Mouse (Mus musculus): ENCODE measurements around the gene Cnpy3. TPM values are rescaled to one million over a fixed set of nuclear protein-coding genes. Genes with fewer than 3 reads are reported as not detected.

Gene Cnpy3
- polyA plus RNA-seq, 1 experiment from 2014 or later: 39.7 TPM

DNA sequence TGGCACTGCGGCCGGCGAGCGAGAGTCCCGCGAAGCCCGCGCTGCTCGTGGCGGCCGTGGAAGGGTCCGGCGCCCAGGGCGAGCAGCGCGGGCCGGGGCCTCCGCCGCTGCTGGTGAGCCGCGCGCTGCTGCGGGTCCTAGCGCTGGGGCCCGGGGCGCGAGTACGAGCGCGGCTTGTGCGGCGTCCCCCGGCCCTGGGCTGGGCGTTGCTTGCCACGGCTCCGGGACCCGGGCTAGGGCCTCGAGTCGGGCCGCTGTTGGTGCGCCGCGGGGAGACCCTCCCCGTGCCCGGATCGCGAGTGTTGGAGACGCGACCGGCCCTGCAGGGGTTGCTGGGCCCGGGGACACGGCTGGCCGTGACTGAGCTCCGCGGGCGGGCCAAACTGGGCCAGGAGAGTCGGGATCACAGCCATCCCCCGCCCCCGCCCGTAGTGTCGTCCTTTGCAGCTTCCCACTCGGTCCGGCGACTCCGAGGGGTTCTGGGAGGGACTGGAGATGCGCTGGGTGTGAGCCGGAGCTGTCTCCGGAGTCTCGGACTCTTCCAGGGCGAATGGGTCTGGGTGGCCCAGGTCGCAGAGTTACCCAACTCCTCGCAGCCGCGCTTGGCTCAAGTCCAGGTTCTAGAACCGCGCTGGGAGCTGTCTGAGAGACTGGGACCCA, 40.3 kb downstream of the Cnpy3 start:
- H3K9ac ChIP-seq: peak overlapping the region; percentile 98
- peak; percentile 56 for ATAC-seq
- H3K27ac ChIP-seq: peak overlapping the region; percentile 80
- under 1% methylated on average over 63 of the region's 76 CpGs for WGBS (ENCODE audit: insufficient replicate concordance)
- H3K4me3 ChIP-seq: peak overlapping the region; percentile 100
- no peaks in the 10 kb centered on the region for H3K27me3 ChIP-seq (replicated peaks)
- H3K36me3 ChIP-seq: peaks cover 37% of the 10 kb centered on the region
- peak overlapping the region; percentile 97 for H3K4me2 ChIP-seq
- no peaks in the 10 kb centered on the region for H3K9me3 ChIP-seq (replicated peaks)
- peaks cover 28% of the 10 kb centered on the region for H3K4me1 ChIP-seq

GRCm38 (mm10) chr17:46710959-46711597, 40.9 kb downstream of the Cnpy3 start, which contains the start of gene Pex6:
Gene Pex6 (plus strand): TSS chr17:46711463.
- peaks cover 33% of the 10 kb centered on the region for H3K4me1 ChIP-seq
- peak within 1 kb of the TSS; percentile 100 for H3K4me3 ChIP-seq
- H3K9me3 ChIP-seq (replicated peaks): no peaks in the 10 kb centered on the region
- H3K27me3 ChIP-seq (replicated peaks): no peaks in the 10 kb centered on the region
- 6% methylated on average over 36 of the region's 36 CpGs for WGBS (ENCODE audit: insufficient replicate concordance)
- peak within 1 kb of the TSS; percentile 97 for H3K4me2 ChIP-seq
- ATAC-seq: peak; percentile 86
- H3K9ac ChIP-seq: peak within 1 kb of the TSS; percentile 98
- peaks cover 30% of the 10 kb centered on the region for H3K36me3 ChIP-seq
- peak within 1 kb of the TSS; percentile 80 for H3K27ac ChIP-seq

- Histone ChIP-seq H3K4me2 (peak overlapping the region; percentile 95), H3K36me3 (no peaks in the 10 kb centered on the region; the same call in 1 of the 2 replicates), H3K27me3 (replicated peaks) (no peaks in the 10 kb centered on the region), H3K4me3 (no peak overlapping the region), H3K9ac (no peak overlapping the region), H3K9me3 (replicated peaks) (no peaks in the 10 kb centered on the region), H3K4me1 (peaks cover 49% of the 10 kb centered on the region), H3K27ac (no peak overlapping the region)
- 85% methylated on average over 14 of the region's 14 CpGs for WGBS (ENCODE audit: insufficient replicate concordance)
- ATAC-seq: no peak
Observed at GRCm38 (mm10) chr17:46706375-46707089, 45.5 kb downstream of the Cnpy3 start.

GRCm38 (mm10) chr17:46704887-46705835, 46.9 kb downstream of the Cnpy3 start, which contains the start of gene Ppp2r5d:
Gene Ppp2r5d (minus strand): TSS chr17:46705111.
- Histone ChIP-seq H3K27me3 (replicated peaks) (no peaks in the 10 kb centered on the region), H3K36me3 (peaks cover 12% of the 10 kb centered on the region), H3K4me1 (peaks cover 52% of the 10 kb centered on the region), H3K27ac (peak within 1 kb of the TSS; percentile 89), H3K4me3 (peak within 1 kb of the TSS; percentile 88), H3K9ac (peak within 1 kb of the TSS; percentile 93), H3K4me2 (peak within 1 kb of the TSS; percentile 95), H3K9me3 (replicated peaks) (no peaks in the 10 kb centered on the region)
- peak; percentile 94 for ATAC-seq
- under 1% methylated on average over 48 of the region's 48 CpGs for WGBS (ENCODE audit: insufficient replicate concordance)

- Histone ChIP-seq H3K27ac (peak overlapping the region; percentile 89), H3K9me3 (replicated peaks) (no peaks in the 10 kb centered on the region), H3K4me1 (peaks cover 60% of the 10 kb centered on the region), H3K9ac (peak overlapping the region; percentile 93), H3K36me3 (peaks cover 19% of the 10 kb centered on the region), H3K4me3 (peak overlapping the region; percentile 88), H3K27me3 (replicated peaks) (no peaks in the 10 kb centered on the region), H3K4me2 (peak overlapping the region; percentile 95)
- peak; percentile 73 for ATAC-seq
- WGBS (ENCODE audit: insufficient replicate concordance): 4% methylated on average over 35 of the region's 41 CpGs
Observed at GRCm38 (mm10) chr17:46703971-46704886, 47.8 kb downstream of the Cnpy3 start.

DNA sequence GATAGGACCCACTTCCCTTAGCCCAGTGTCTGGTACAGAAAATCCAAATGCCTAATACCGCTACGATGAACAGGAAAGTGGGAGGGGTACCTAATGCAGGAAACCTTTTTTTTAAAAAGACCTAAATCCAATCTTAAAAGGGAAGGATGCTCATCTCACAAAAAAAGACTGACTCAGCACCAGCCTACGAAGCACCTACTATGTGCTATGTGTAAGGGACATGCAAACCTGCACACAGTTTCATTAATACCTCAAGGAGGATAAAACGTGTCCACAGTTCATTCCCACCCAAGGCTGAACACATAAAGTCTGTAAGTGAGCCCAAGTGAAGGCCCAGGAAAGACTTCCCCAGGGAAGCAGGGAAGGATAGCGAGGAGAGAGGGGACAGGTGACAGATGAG, 49.5 kb downstream of the Cnpy3 start:
- Histone ChIP-seq H3K9ac (peak overlapping the region; percentile 93; the same call in 1 of the 2 replicates), H3K27me3 (replicated peaks) (no peaks in the 10 kb centered on the region), H3K36me3 (peaks cover 33% of the 10 kb centered on the region), H3K4me3 (no peak overlapping the region), H3K27ac (no peak overlapping the region), H3K4me2 (peak overlapping the region; percentile 95), H3K4me1 (peaks cover 63% of the 10 kb centered on the region), H3K9me3 (replicated peaks) (no peaks in the 10 kb centered on the region)
- 83% methylated on average over 5 of the region's 5 CpGs for WGBS (ENCODE audit: insufficient replicate concordance)
- no peak for ATAC-seq

DNA sequence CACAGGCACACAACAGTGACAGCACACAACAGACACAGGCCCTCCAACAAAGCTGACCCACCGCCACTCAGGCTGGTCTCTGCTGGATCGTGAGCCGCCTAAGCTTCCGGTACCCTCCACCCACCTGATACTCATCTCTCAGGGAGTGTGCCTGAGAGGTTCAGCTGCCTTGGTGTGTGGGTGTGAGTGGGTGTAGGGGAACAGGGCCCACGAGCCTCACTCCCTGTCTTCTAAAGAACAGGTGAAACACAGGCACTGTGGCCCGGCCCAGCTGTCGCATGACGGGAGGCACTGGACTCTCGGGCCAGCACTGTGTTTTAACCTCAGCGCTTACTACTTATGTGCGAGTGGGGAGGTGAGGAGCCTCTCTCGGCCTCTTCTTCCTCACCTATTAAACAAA, 49.9 kb downstream of the Cnpy3 start:
- H3K9me3 ChIP-seq (replicated peaks): no peaks in the 10 kb centered on the region
- WGBS (ENCODE audit: insufficient replicate concordance): 62% methylated on average over 12 of the region's 12 CpGs
- H3K4me1 ChIP-seq: peaks cover 63% of the 10 kb centered on the region
- H3K9ac ChIP-seq: peak overlapping the region; percentile 9
- H3K27ac ChIP-seq: 0 out of 2 replicates have a peak overlapping the region, but pooled peaks have one; percentile 28
- H3K27me3 ChIP-seq (replicated peaks): no peaks in the 10 kb centered on the region
- H3K4me2 ChIP-seq: peak overlapping the region; percentile 10; the same call in 1 of the 2 replicates
- no peak overlapping the region for H3K4me3 ChIP-seq
- ATAC-seq: no peak
- H3K36me3 ChIP-seq: peaks cover 33% of the 10 kb centered on the region

- H3K9ac ChIP-seq: peak overlapping the region; percentile 9; the same call in 1 of the 2 replicates
- WGBS (ENCODE audit: insufficient replicate concordance): 84% methylated on average over 12 of the region's 12 CpGs
- no peaks in the 10 kb centered on the region for H3K27me3 ChIP-seq (replicated peaks)
- H3K9me3 ChIP-seq (replicated peaks): no peaks in the 10 kb centered on the region
- no peak overlapping the region for H3K4me3 ChIP-seq
- 0 out of 2 replicates have a peak overlapping the region, but pooled peaks have one; percentile 28 for H3K27ac ChIP-seq
- peaks cover 63% of the 10 kb centered on the region for H3K4me1 ChIP-seq
- H3K36me3 ChIP-seq: peaks cover 33% of the 10 kb centered on the region
- ATAC-seq: no peak
- H3K4me2 ChIP-seq: no peak overlapping the region
Observed at GRCm38 (mm10) chr17:46701489-46701888, 50.5 kb downstream of the Cnpy3 start.

- Histone ChIP-seq H3K27me3 (replicated peaks) (no peaks in the 10 kb centered on the region), H3K9ac (no peak overlapping the region), H3K36me3 (peaks cover 33% of the 10 kb centered on the region), H3K4me3 (no peak overlapping the region), H3K4me1 (peaks cover 50% of the 10 kb centered on the region), H3K4me2 (no peak overlapping the region), H3K27ac (no peak overlapping the region), H3K9me3 (replicated peaks) (no peaks in the 10 kb centered on the region)
- 77% methylated on average over 3 of the region's 3 CpGs for WGBS (ENCODE audit: insufficient replicate concordance)
- ATAC-seq: no peak
Observed at GRCm38 (mm10) chr17:46699912-46700311, 52.1 kb downstream of the Cnpy3 start.

DNA sequence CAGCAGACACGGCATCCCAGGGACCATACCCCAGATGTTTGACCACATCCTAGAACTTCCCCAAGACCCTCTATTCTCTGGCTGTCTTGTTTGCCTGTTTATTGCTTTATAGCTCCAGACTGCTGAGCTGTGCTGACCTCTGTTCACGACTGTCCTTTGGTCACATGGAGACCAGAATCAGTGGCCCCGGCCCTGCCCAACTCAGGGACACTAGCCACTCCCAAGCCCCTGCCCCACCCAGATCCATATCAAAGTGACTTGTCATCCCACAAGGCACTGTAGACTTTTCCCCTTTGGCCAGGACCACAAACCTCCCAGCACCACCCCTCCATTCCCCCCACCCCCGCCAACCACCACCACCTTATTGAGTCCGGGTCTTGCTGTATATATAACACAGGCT, 52.8 kb downstream of the Cnpy3 start:
- no peak overlapping the region for H3K4me3 ChIP-seq
- H3K27ac ChIP-seq: no peak overlapping the region
- no peak for ATAC-seq
- no peak overlapping the region for H3K4me2 ChIP-seq
- H3K27me3 ChIP-seq (replicated peaks): no peaks in the 10 kb centered on the region
- H3K36me3 ChIP-seq: peaks cover 33% of the 10 kb centered on the region
- H3K9ac ChIP-seq: no peak overlapping the region
- H3K4me1 ChIP-seq: peaks cover 49% of the 10 kb centered on the region
- WGBS (ENCODE audit: insufficient replicate concordance): 57% methylated on average over 5 of the region's 5 CpGs
- no peaks in the 10 kb centered on the region for H3K9me3 ChIP-seq (replicated peaks)
